ENCODE assay signal across 7 mouse cellular contexts in genomic region chr3:25143555-25144311, GRCm38 (mm10). TPM values are rescaled to one million over a fixed set of nuclear protein-coding genes. Genes with fewer than 3 reads are reported as not detected.
DNase-seq lines count a peak whose midpoint lies in the region; ATAC-seq and TF ChIP-seq lines count a peak whose summit lies in the region.

Naaladl2 (minus strand) TSS chr3:25144261.

- H3K9ac ChIP-seq in embryonic facial prominence, embryonic 11.5 days (replicated peaks; ENCODE audit: low read length): peak within 1 kb of the TSS; percentile 86
- H3K9ac ChIP-seq in heart, adult 2 months (ENCODE audit: low read depth, low read length): peak within 1 kb of the TSS; percentile 69
- H3K9ac ChIP-seq in limb, embryonic 13.5 days: peak within 1 kb of the TSS; percentile 90
- peak within 1 kb of the TSS; percentile 56 for H3K9ac ChIP-seq in midbrain, embryonic 16.5 days (ENCODE audit: low read depth, low read length)

- peak; percentile 84 for DNase-seq in brain, embryonic 14.5 days (ENCODE audit: low read depth)
- DNase-seq in embryonic facial prominence, embryonic 11.5 days (ENCODE audit: low spot score): peak; percentile 79
- peak; percentile 60 to 61 for DNase-seq in heart, adult 2 months
- peak; percentile 12 for DNase-seq in kidney, adult 9 months
- DNase-seq in testis, postnatal 14 days (ENCODE audit: low spot score): peak; percentile 74

- peak within 1 kb of the TSS; percentile 56 for H3K4me2 ChIP-seq in embryonic facial prominence, embryonic 11.5 days (ENCODE audit: low read depth, low read length)
- peak within 1 kb of the TSS; percentile 72 for H3K4me2 ChIP-seq in limb, embryonic 13.5 days (replicated peaks)
- peak within 1 kb of the TSS; percentile 81 for H3K4me2 ChIP-seq in midbrain, embryonic 16.5 days (ENCODE audit: low read length)

- H3K4me1 ChIP-seq in embryonic facial prominence, embryonic 11.5 days (ENCODE audit: control insufficient read depth, insufficient read depth, low read length): no peaks in the 10 kb centered on the region
- no peaks in the 10 kb centered on the region; the same call in 1 of the 2 replicates for H3K4me1 ChIP-seq in heart, adult 2 months (ENCODE audit: control insufficient read depth, insufficient read depth, low read length)
- peaks cover 15% of the 10 kb centered on the region for H3K4me1 ChIP-seq in limb, embryonic 13.5 days
- peaks cover 9% of the 10 kb centered on the region for H3K4me1 ChIP-seq in midbrain, embryonic 16.5 days (ENCODE audit: control insufficient read depth, insufficient read depth, low read length)

- peak within 1 kb of the TSS; percentile 87 for H3K27ac ChIP-seq in embryonic facial prominence, embryonic 11.5 days (replicated peaks; ENCODE audit: low read depth, low read length)
- H3K27ac ChIP-seq in heart, adult 2 months: peak within 1 kb of the TSS; percentile 38
- H3K27ac ChIP-seq in limb, embryonic 13.5 days: peak within 1 kb of the TSS; percentile 94
- peak within 1 kb of the TSS; percentile 48 for H3K27ac ChIP-seq in midbrain, embryonic 16.5 days (ENCODE audit: low read length)

- WGBS in embryonic facial prominence, embryonic 11.5 days: under 1% methylated on average over 83 of the region's 93 CpGs
- 1% methylated on average over 92 of the region's 93 CpGs for WGBS in heart, adult 2 months
- WGBS in limb, embryonic 13.5 days: under 1% methylated on average over 93 of the region's 93 CpGs
- WGBS in midbrain, embryonic 16.5 days: under 1% methylated on average over 59 of the region's 93 CpGs

- peak; percentile 94 for ATAC-seq in embryonic facial prominence, embryonic 11.5 days (replicated peaks; ENCODE audit: insufficient number of reproducible peaks, low FRiP score, low TSS enrichment, low read depth)
- ATAC-seq in limb, embryonic 13.5 days (ENCODE audit: low FRiP score, low read depth): peak; percentile 89
- ATAC-seq in midbrain, embryonic 16.5 days: peak; percentile 95

- H3K4me3 ChIP-seq in embryonic facial prominence, embryonic 11.5 days (ENCODE audit: low read depth, low read length): peak within 1 kb of the TSS; percentile 61
- H3K4me3 ChIP-seq in heart, adult 2 months: peak within 1 kb of the TSS; percentile 45
- peak within 1 kb of the TSS; percentile 66 for H3K4me3 ChIP-seq in limb, embryonic 13.5 days
- peak within 1 kb of the TSS; percentile 50 for H3K4me3 ChIP-seq in midbrain, embryonic 16.5 days (ENCODE audit: low read depth, low read length)

- peak; percentile 54; the same call in 1 of the 2 replicates for TF ChIP-seq POLR2A in brain, embryonic 14.5 days (IDR thresholded peaks at IDR 0.05; ENCODE audit: borderline replicate concordance, extremely low read depth, insufficient read depth, insufficient read length, poor library complexity, severe bottlenecking)
- no peak for TF ChIP-seq POLR2A in heart, adult 2 months (IDR thresholded peaks at IDR 0.05; ENCODE audit: insufficient read depth, low read depth, low read length)

- 0 out of 2 replicates have a peak, but pooled peaks have one; percentile 10 for TF ChIP-seq CTCF in brain, embryonic 14.5 days (IDR thresholded peaks at IDR 0.05; ENCODE audit: borderline replicate concordance, extremely low read depth, insufficient read depth, insufficient read length)
- TF ChIP-seq CTCF in heart, adult 2 months (IDR thresholded peaks at IDR 0.05): no peak

- TF ChIP-seq EP300 in heart, adult 2 months (IDR thresholded peaks at IDR 0.05; ENCODE audit: insufficient read depth, low read depth, low read length): no peak

- H3K79me2 ChIP-seq in heart, adult 2 months (replicated peaks; ENCODE audit: control insufficient read depth, insufficient read depth, low read length): no peaks in the 10 kb centered on the region

- H3K36me3 ChIP-seq in embryonic facial prominence, embryonic 11.5 days (replicated peaks; ENCODE audit: control insufficient read depth, insufficient read depth, low read depth, low read length): no peaks in the 10 kb centered on the region
- no peaks in the 10 kb centered on the region for H3K36me3 ChIP-seq in heart, adult 2 months (ENCODE audit: control insufficient read depth, insufficient read depth, low read length)
- H3K36me3 ChIP-seq in limb, embryonic 13.5 days: no peaks in the 10 kb centered on the region
- H3K36me3 ChIP-seq in midbrain, embryonic 16.5 days (ENCODE audit: control insufficient read depth, insufficient read depth, low read length): no peaks in the 10 kb centered on the region

- H3K27me3 ChIP-seq in embryonic facial prominence, embryonic 11.5 days (ENCODE audit: control insufficient read depth, insufficient read depth, low read length): no peaks in the 10 kb centered on the region
- no peaks in the 10 kb centered on the region for H3K27me3 ChIP-seq in heart, adult 2 months (ENCODE audit: control insufficient read depth, insufficient read depth, low read length)
- no peaks in the 10 kb centered on the region for H3K27me3 ChIP-seq in limb, embryonic 13.5 days
- H3K27me3 ChIP-seq in midbrain, embryonic 16.5 days (ENCODE audit: control insufficient read depth, insufficient read depth, low read depth, low read length): no peaks in the 10 kb centered on the region

- no peaks in the 10 kb centered on the region for H3K9me3 ChIP-seq in embryonic facial prominence, embryonic 11.5 days (replicated peaks; ENCODE audit: control insufficient read depth, low read length)
- no peaks in the 10 kb centered on the region for H3K9me3 ChIP-seq in limb, embryonic 13.5 days
- H3K9me3 ChIP-seq in midbrain, embryonic 16.5 days (replicated peaks; ENCODE audit: control insufficient read depth, low read length, poor library complexity, severe bottlenecking): no peaks in the 10 kb centered on the region

- intact Hi-C loops in heart, adult 2 months (cut with DNase I): no loop called here

RNA-seq across cellular contexts. Expression of gene Naaladl2, which starts in this region (rescaled TPM):
- 0.26 and 0.53 TPM in 2 replicates for polyA plus RNA-seq in brain, embryonic 14.5 days (2012; rRNA removed)
- polyA plus RNA-seq in embryonic facial prominence, embryonic 11.5 days (2014; fragmentation: Nextera tagmentation; extraction: Ambion mirVana): 0.49 and 0.63 TPM in 2 replicates
- under 1 TPM; 0.23 to 0.45 TPM for total RNA-seq in heart, adult 2 months (2021)
- 0.10 and 0.47 TPM in 2 replicates for polyA plus RNA-seq in heart, adult 2 months (2012; rRNA removed)
- polyA plus RNA-seq in limb, embryonic 13.5 days (2015; fragmentation: Nextera tagmentation; extraction: Ambion mirVana): 2.0 TPM in 2 replicates
- polyA plus RNA-seq in midbrain, embryonic 16.5 days (2015; fragmentation: Nextera tagmentation; extraction: Ambion mirVana): 0.42 and 0.64 TPM in 2 replicates

Comparison
In these comparisons a context has a peak if more than half of its experiments do, and no peak if none do; other contexts are left out.
1. Peak in every context shown above with its lines: DNase-seq, ATAC-seq, H3K4me3 ChIP-seq and H3K27ac ChIP-seq.
2. Peak in DNase-seq in brain, embryonic 14.5 days; RNA of the gene not detected or under 1 TPM.
3. Peak in DNase-seq, ATAC-seq, H3K4me3 ChIP-seq, H3K27ac ChIP-seq, H3K9ac ChIP-seq and H3K4me2 ChIP-seq in embryonic facial prominence, embryonic 11.5 days; RNA of the gene not detected or under 1 TPM.
4. Peak in DNase-seq, H3K4me3 ChIP-seq, H3K27ac ChIP-seq and H3K9ac ChIP-seq in heart, adult 2 months; RNA of the gene not detected or under 1 TPM.
5. Peak in ATAC-seq, H3K4me3 ChIP-seq, H3K27ac ChIP-seq, H3K9ac ChIP-seq and H3K4me2 ChIP-seq in midbrain, embryonic 16.5 days; RNA of the gene not detected or under 1 TPM.
6. DNase-seq: peak in every context shown above with its lines; median percentile 84 in brain, embryonic 14.5 days; 79 in embryonic facial prominence, embryonic 11.5 days; 74 in testis, postnatal 14 days; 60 in heart, adult 2 months; 12 in kidney, adult 9 months.
7. H3K27ac ChIP-seq: peak in every context shown above with its lines; median percentile 94 in limb, embryonic 13.5 days; 87 in embryonic facial prominence, embryonic 11.5 days; 48 in midbrain, embryonic 16.5 days; 38 in heart, adult 2 months.